Mouse (Mus musculus): ENCODE results near the gene Tm7sf2.
"Not testable (repeated sequence)": the region's sequence is repeated elsewhere in the genome, so short reads cannot be mapped to it uniquely, and the experiment has no call there.

Gene Tm7sf2

GRCm38 (mm10) chr19:6046294-6047153 is 21.6 kb downstream of the Tm7sf2 start, which contains the start of gene Syvn1:
Syvn1 (plus strand) TSS chr19:6046576.
- peak; percentile 89 for ATAC-seq (ENCODE audit: insufficient number of reproducible peaks, low FRiP score, low TSS enrichment)

DNA sequence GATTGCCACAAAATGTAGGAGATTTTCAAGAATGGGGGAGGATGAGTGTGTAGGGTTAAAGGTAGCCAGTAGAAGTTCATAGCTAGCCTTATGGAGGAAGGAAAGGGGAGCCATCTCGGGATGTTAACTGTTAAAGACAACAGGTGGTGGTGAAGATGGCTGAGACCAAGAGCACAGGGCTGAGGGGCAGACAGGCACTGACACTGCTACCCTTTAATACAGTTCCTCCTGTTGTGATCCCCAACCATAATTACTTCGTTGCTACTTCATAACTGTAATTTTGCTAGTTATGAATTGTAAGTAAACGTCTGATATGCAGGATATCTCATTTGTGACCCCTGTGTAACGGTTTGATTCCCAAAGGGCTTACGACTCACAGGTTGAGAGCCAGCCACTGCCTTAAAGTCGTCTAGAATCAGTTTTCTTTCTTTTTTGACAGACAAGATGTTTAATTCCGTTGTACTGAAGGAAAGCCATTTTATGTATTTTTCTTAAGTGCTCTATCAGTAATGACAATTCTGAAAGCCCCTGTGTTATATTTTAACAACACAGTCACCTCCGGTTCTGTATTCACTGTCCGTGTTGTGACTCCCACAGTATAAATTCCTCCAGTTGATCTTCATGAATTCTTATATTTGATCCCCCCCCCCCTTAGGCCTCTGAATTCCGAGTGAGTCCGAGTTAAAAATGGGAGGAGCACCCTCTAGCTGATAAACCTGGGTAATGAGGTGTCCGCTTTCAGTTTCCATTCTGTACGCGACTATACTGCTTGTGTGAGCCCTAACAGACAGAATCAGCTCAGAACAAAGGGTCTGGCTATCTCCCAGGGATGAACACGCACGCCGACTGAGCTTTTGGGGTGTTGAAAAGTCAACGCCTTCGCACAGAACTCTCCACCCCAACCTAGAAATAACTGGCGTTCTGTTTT is 22.5 kb downstream of the Tm7sf2 start:
- ATAC-seq (ENCODE audit: insufficient number of reproducible peaks, low FRiP score, low TSS enrichment): 0 out of 2 replicates have a peak, but pooled peaks have one; percentile 3

GRCm38 (mm10) chr19:6044102-6044501 is 24.1 kb downstream of the Tm7sf2 start:
- ATAC-seq (ENCODE audit: insufficient number of reproducible peaks, low FRiP score, low TSS enrichment): not testable (repeated sequence)

- ATAC-seq (ENCODE audit: insufficient number of reproducible peaks, low FRiP score, low TSS enrichment): no peak
Measured at GRCm38 (mm10) chr19:6042293-6042692, 25.9 kb downstream of the Tm7sf2 start.

GRCm38 (mm10) chr19:6040002-6040401 is 28.2 kb downstream of the Tm7sf2 start:
- no peak for ATAC-seq (ENCODE audit: insufficient number of reproducible peaks, low FRiP score, low TSS enrichment)

GRCm38 (mm10) chr19:6038326-6038725 is 29.8 kb downstream of the Tm7sf2 start:
- ATAC-seq (ENCODE audit: insufficient number of reproducible peaks, low FRiP score, low TSS enrichment): no peak

DNA sequence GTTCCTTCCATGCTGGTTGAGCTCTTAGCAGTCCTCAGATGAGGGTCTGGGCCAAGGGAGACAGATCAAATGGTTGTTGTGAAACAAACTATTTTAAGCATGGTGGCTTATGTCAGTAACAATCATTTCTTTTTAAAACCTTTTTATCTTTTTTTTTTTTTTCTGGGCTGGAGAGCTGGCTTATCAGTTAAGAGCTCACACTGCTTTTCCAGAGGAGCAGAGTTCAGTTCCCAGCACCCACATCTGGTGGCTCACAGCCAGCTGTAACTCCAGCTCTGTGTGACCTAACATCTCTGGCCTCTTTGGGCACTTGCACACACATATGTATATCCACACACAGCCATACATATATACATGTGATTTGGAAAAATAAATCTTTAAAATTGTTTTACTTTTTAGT is 30.5 kb downstream of the Tm7sf2 start:
- no peak for ATAC-seq (ENCODE audit: insufficient number of reproducible peaks, low FRiP score, low TSS enrichment)

DNA sequence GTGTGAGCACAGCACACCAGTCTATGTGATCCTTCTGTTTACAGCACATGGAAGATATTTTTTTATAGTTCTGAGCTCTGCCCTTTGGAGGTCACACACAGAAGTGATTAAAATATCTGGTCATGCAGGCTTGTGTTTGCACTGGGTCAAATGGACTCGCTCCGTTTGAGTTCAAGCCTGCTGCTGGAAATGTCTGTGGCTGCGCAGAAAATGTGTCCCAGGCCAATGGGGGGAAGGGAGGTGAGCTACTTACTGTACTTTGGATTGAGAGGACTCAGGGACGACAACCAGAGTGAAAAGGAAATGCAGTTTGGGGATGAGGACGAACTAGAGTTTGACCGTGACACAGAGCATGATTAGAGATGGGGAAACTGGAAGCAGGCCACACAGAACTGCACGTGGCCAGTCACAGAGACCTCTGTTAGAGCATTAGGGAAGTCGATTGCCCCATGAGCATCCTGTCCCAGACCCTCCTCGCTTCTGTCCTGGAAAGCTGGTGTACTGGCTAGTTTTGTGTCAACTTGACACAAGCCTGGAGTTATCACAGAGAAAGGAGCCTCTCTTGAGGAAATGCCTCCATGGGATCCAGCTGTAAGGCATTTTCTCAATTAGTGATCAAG is 32.1 kb downstream of the Tm7sf2 start:
- no peak for ATAC-seq (ENCODE audit: insufficient number of reproducible peaks, low FRiP score, low TSS enrichment)

- no peak for ATAC-seq (ENCODE audit: insufficient number of reproducible peaks, low FRiP score, low TSS enrichment)
Measured at GRCm38 (mm10) chr19:6030520-6031280, 37.5 kb downstream of the Tm7sf2 start.

- ATAC-seq (ENCODE audit: insufficient number of reproducible peaks, low FRiP score, low TSS enrichment): no peak
Measured at GRCm38 (mm10) chr19:6029426-6029825, 38.7 kb downstream of the Tm7sf2 start.

- ATAC-seq (ENCODE audit: insufficient number of reproducible peaks, low FRiP score, low TSS enrichment): no peak
Measured at GRCm38 (mm10) chr19:6028991-6029390, 39.2 kb downstream of the Tm7sf2 start.

DNA sequence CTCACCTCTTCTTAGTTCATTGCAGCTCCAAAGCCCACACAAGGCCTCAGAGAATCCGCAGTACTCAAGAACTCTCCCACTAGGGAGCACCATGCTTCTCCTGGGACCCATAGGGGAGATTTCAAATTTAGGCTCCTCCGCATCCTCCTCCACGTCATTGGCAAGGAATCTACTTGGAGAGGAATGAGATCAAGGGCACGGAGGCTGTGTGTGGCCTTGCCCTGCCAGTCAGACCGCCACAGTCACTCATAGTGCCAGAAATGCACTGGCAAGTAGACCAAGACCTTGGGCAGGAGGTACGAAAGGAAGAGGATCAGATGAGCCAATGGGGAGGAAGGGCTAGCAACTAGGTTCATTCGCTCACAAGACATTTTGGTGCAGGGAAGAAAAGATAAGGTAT is 44.2 kb downstream of the Tm7sf2 start:
- no peak for ATAC-seq (ENCODE audit: insufficient number of reproducible peaks, low FRiP score, low TSS enrichment)

GRCm38 (mm10) chr19:6023059-6023458 is 45.1 kb downstream of the Tm7sf2 start:
- no peak for ATAC-seq (ENCODE audit: insufficient number of reproducible peaks, low FRiP score, low TSS enrichment)

DNA sequence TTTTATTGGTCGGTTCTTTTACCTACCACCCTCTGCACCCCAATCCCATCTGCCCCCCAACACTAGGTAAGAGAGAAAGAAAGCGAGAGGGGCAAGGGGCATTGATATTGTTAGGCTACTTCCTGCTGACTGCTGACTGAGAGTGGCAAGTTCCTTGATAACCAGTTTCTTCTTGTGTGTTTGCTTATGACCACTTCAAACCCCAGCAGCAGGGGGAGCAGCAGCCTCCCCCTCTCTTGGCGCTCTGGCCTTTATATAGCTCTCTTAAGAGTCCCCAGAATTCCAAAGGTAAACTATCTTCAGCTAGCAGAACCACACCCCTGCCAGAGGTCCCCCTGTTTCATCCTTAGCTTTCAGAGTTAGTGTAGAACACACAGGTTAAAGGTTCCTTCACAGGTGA is 47.9 kb downstream of the Tm7sf2 start:
- ATAC-seq (ENCODE audit: insufficient number of reproducible peaks, low FRiP score, low TSS enrichment): no peak

- ATAC-seq (ENCODE audit: insufficient number of reproducible peaks, low FRiP score, low TSS enrichment): no peak
Measured at GRCm38 (mm10) chr19:6018142-6019089, 49.8 kb downstream of the Tm7sf2 start.

DNA sequence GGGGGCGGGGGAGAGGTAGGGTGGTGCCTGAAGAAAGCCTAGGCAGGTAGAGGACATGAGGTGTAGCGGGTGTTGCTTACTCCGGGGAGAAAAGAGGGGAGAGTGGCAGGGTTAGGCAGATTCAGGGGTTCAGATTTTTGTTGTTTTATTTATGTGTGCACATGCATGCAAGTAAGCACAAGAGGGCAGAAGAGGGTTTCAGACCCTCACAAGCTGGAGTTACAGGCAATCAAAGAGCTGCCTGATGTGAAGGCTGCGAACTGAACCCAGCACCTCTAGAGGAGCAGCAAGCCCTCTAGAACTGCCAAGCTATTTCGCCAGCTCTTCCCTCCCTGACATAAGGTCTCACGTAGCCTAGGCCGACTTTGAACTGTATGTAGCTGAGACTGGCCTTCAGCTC is 51.6 kb downstream of the Tm7sf2 start:
- ATAC-seq (ENCODE audit: insufficient number of reproducible peaks, low FRiP score, low TSS enrichment): no peak

GRCm38 (mm10) chr19:6015511-6016315 is 52.5 kb downstream of the Tm7sf2 start, which contains the start of gene Capn1:
Capn1 (minus strand) TSS chr19:6015897.
- ATAC-seq (ENCODE audit: insufficient number of reproducible peaks, low FRiP score, low TSS enrichment): peak; percentile 36; the same call in 1 of the 2 replicates

DNA sequence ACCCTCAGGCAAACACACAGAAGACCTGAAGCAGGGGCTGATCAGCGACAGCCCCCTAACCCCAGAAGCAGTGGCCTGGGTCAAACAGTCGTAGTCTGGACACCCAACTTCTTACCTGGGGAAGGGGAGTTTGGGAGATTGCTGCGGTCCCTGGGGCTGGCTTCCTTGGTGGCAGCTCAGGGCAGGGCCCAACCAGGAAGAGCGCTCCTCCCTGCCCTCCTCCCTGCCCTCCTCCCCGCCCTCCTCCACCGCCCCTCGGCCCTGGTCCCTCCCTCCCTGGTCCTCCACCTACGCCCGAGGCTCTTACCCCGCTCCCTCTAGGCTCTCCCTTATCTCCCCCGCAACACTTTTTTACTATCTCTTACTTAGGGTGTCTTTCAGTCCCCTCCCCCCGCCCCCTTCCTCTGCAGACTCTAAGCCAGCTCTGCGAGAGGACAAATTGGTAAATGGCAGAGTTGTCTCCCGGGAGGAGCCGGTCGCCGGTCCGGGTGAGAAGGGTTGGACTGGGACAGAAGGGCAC is 53.1 kb downstream of the Tm7sf2 start:
- peak; percentile 69; the same call in 1 of the 2 replicates for ATAC-seq (ENCODE audit: insufficient number of reproducible peaks, low FRiP score, low TSS enrichment)
